Mouse (Mus musculus): Measurements from ENCODE around the gene Col5a3.

DNA sequence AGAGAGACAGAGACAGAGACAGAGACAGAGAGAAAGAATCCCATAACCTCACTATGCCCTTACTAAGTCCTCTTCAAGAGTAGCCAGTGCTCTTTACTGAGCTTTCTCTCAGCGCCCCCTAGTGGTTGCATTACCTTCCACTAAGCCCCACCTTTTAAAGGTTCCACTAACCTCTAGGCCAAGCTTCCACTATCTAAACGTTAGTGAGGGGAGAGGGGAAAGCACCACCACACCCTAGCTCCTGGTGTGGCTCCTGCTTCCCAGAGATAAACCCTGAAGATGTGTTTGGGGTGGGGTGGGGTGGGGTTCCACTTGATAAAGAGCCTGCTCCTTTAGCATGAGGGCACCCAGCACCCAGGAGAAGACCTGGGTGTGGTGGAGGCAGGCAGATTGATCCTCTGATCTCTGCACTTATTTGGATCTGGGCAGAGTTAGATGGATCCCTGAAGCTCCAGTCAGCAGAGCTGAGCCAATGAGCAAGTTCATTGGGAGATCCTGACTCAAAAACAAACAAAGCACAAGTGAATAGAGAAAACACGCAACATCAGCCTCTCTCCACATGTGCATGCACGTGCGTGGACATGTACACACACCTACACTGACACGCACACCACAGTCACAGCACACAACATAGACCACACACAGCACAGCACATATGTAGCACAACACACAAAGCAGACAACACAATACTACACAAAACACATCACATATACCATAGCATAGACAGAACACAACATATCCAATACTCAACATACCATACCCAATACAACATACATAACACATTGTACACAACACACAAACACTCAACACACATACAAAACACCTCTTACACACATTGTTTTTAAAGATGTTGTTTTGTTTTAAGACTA is 57.5 kb downstream of the Col5a3 start:
- TF ChIP-seq GATA1 (IDR thresholded peaks at IDR 0.05; ENCODE audit: borderline replicate concordance, low read length) (no peak), FLI1 (IDR thresholded peaks at IDR 0.05; ENCODE audit: low read length) (no peak)
